Mouse (Mus musculus): ENCODE data around the gene Zfp672.

DNA sequence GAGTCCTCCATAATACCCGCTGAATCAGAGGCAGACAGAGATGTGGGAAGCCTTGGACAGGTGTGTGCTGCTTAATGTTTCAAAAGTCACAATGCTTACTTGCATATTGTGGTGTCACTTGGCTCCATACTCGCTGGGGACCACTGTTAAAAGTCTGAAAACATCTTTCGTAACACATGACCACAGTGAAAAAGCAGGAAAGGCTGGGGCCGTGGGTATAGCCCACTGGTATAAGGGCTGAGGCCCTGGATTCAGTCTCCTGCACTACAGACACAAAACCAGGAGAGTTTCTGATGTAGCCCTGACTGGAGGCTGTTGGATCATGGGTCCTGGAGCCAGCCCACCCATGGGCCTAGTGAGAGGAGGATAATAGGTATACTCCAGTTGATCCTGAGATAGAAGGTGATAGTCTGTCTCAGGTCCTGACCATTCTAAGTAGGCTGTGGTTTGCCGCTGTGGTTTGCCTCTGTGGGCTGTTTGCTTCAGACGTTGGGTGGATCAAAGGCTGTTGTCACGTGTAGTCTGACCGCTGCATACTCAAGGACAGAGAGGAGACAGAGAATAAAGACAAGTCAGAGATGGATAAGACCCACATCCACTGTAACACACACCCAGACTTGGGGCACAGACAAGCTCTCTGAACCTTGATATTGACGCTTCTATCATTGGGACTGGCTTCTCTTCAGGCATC, 40.0 kb downstream of the Zfp672 start:
- TF ChIP-seq POLR2A (IDR thresholded peaks at IDR 0.05; ENCODE audit: control insufficient read depth, low read depth, low read length) (no peak), CTCF (IDR thresholded peaks at IDR 0.05; ENCODE audit: control insufficient read depth, insufficient read depth, insufficient replicate concordance, low read depth, low read length) (no peak)

Data from testis, adult 2 months (tissue).